Mouse (Mus musculus): Measurements from ENCODE around the gene Olfr1175-ps.

Gene Olfr1175-ps

GRCm38 (mm10) chr2:88327115-88327514 lies at the start of gene Olfr1175-ps:
Gene Olfr1175-ps, minus strand, starts transcription at chr2:88327215.
- no peak for DNase-seq

GRCm38 (mm10) chr2:88356304-88356703 lies 29.3 kb upstream of the Olfr1175-ps start:
- DNase-seq: no peak

- no peak for DNase-seq
These were observed 19.4 kb upstream of the Olfr1175-ps start, which contains the start of gene Olfr1177-ps for GRCm38 (mm10) chr2:88346392-88346791. Gene Olfr1177-ps, minus strand, starts transcription at chr2:88346492.

- DNase-seq: no peak
These were observed 9.4 kb upstream of the Olfr1175-ps start, which contains the start of gene Olfr1176 for GRCm38 (mm10) chr2:88336421-88336820. Gene Olfr1176, plus strand, starts transcription at chr2:88336721.

GRCm38 (mm10) chr2:88315035-88315434 lies 12.0 kb downstream of the Olfr1175-ps start, which contains the start of gene Olfr1174-ps:
Gene Olfr1174-ps, minus strand, starts transcription at chr2:88315135.
- DNase-seq: no peak

GRCm38 (mm10) chr2:88279775-88280174 lies 47.2 kb downstream of the Olfr1175-ps start, which contains the start of gene Olfr1173:
Gene Olfr1173, minus strand, starts transcription at chr2:88279875.
- DNase-seq: no peak
